Mouse (Mus musculus): Measurements from ENCODE around the gene Mfsd4a.
A peak's percentile ranks its signal among the peaks of the same experiment; 100 is the strongest.

Gene Mfsd4a

DNA sequence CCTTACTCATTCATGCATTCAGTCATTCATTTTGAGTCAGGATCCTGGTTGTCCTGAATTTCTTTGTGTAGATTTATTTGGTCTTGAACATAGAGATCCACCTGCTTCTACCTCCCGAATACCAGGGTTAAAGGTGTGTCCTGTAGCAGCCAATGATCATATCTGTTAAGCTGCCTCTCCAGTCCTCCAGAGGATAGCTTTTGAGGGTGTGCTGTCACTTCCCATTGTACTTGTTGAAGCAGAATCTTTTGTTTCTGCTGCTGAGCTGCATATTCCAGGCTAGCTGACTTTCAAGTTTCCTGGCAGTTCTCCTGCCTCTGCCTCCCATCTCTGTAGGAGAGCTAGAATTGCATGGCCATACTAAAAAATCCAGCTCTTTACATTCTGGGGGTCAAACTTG is 51.2 kb downstream of the Mfsd4a start:
- no peak for DNase-seq (ENCODE audit: low spot score)

- no peak for DNase-seq (ENCODE audit: low spot score)
These were observed 53.1 kb downstream of the Mfsd4a start for GRCm38 (mm10) chr1:132014800-132015199.

DNA sequence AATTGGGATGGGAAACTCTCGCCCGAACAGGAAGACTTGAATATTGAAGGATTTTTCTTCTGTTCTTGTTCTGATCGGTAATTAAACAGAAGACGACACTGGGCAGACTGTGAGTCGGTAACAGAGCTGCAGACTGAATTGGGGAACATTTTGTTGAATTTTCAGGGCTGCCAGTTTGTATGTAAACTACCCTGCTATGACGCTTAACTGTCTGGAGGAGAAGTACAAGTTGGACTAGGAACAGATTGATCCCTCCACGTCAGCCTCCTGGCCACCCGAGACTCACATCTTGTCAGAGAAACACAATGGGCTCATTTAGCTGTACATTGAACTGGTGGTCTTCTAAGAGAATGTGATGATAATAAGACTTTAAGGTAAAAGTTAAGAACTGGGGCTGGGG is 55.0 kb downstream of the Mfsd4a start:
- DNase-seq (ENCODE audit: low spot score), result no peak

DNA sequence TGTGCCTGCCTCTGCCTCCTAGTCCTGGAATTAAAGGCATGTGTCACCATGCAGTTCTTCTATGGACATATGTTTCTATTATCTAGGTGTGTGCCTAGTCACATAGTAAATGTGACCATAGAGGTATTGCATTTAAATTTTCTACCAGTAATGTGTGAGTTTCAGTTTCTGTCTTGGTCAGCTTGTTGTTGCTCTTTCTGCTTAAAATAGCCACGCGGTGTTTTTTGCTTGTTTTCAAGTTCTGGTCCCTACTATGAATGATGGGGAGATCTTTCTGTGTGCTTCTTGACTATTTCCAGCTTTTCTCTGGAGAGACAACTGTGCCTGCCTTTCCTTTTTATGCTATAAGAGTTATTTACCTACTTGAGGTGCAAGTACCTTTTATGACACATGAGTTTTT is 56.1 kb downstream of the Mfsd4a start:
- DNase-seq (ENCODE audit: low spot score), result no peak

DNA sequence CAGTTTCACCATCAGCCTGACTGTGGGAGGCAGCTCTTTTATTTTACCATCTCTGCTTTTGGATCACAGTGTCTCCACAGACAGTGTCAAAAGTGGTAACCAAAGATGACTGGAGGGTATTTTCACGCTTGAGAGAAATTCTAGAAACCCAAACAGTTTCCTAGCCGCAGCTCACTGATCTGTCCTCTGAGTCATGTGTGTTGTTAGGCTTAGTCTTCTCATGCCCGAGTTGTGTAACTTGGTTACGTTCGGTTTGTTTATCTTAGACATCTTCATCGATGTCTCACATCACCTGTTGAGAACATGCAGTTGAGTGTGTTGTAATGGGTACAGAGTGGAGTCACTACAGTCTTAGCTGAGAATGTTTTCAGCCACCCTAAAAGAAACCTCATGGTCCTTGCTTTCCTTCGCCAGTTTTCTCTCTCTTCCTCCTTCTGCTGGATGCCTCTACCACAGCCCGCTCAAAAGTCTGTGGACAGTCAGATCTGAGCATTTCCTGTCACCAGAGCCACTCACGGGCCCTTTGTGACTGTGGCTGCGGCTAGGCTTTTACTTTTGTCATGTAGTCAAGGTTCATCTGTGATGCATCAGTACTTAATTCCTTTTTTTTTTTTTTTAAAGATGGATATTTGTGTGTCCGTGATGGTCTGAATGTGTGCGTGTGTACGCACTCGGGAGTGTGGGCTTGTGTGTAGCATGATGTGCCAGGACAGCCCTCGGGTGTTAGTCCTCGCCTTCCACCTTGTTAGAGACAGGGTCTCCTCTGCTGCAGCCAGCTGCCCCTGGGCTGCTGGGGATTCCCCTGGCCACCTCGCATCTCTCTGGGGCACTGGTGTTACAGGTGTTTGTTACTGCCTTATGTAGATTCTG is 57.0 kb downstream of the Mfsd4a start:
- DNase-seq (ENCODE audit: low spot score), result no peak

DNA sequence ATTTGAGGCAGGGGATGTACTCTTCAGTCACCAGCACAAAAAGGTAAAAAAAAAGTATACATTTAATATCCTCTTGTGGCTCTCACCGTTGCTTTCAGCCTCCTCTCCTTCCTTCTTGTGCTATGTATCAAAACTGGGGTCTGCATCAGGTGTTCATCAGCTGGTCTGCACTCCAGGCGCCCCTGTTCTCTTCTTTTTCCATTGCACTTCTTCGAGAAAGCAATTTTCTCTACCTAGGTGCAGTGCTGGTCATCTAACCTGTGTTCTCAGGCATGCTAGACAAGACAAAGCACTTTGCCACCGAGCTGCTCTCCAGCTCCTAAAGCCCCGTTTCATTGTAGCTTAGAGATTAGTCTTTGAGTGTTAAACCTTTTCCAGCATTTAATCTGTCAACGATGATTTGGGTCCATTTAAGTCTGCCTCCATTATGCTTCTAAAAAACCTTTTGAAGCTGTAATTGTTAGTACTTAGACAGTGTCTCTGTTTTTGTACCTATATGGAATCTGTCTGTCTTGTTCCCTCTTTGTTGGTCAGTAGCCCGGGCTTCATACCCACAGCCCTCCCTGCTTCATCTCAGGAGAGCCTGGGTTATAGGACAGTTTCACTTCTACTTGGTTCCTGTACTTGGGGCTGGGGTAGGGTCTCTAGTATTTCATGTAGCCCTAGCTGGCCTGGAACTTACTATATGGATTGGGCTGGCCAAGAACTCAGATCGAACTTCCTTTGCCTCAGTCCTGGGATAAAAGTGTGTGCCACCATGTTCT is 58.8 kb downstream of the Mfsd4a start:
- no peak for DNase-seq (ENCODE audit: low spot score)

GRCm38 (mm10) chr1:132007828-132008827 is 59.7 kb downstream of the Mfsd4a start:
- DNase-seq (ENCODE audit: low spot score), result peak; percentile 84

GRCm38 (mm10) chr1:132007282-132007815 is 60.5 kb downstream of the Mfsd4a start, which contains the start of gene Elk4:
Elk4 (plus strand) TSS chr1:132007607.
- DNase-seq (ENCODE audit: low spot score), result peak; percentile 89

DNA sequence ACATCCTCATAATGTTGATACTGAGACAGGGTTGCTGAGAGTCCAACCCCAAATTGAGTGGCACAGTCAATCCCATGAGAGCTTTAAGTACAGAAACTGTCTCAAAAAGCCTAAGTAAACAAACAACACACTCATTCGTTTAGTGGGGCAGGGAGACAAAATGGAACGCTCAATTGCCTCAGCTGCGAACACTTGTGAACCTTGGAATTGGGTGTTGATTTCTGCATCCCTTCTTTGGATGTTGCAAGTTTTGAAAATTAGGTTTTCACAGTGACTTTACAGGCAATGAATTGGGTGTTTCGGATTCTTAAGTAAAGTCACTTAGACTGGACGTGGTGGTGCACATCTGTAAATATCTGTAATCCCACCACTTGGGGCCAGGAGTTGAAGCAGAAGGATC is 61.1 kb downstream of the Mfsd4a start:
- no peak for DNase-seq (ENCODE audit: low spot score)

GRCm38 (mm10) chr1:132006046-132006445 is 61.8 kb downstream of the Mfsd4a start:
- DNase-seq (ENCODE audit: low spot score), result no peak

DNA sequence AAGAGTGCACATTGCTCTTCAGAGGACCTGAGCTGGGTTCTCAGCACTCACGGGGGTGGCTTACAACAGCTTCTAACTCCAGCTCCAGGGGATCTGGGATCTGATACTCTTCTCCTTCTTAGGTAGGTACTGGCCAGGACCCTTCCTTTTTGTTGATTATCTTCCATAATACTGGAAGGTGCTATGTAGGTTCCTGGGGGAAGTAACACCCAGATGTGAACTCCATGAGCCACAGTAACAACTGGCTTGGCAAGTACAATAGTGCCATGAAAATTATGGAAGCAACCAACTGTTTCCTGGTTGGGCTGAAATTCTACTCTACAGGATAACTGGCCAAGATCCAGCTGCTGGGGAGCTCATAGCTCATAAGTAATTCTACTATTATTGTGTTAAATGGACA is 62.4 kb downstream of the Mfsd4a start:
- no peak for DNase-seq (ENCODE audit: low spot score)

- DNase-seq (ENCODE audit: low spot score), result no peak
These were observed 63.2 kb downstream of the Mfsd4a start for GRCm38 (mm10) chr1:132004574-132005180.

DNA sequence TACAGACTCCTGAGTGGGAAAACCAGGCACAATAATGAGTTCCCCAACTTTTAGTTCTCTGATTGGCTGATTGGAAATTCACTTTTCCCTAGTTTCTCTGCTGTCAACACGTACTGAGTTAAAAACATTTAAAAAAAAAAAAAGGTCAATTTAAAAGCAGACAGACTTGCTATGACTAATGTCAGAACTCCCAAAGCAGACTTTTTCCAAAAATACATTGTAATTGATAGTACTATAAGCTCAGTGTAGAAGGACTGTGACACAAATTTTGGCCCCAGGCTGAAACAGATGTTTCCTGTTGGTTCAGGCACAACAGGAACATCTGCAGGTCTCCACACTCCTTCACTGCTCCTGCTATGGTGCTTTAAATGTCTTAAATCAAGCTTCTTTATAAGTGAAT is 64.0 kb downstream of the Mfsd4a start:
- no peak for DNase-seq (ENCODE audit: low spot score)

DNA sequence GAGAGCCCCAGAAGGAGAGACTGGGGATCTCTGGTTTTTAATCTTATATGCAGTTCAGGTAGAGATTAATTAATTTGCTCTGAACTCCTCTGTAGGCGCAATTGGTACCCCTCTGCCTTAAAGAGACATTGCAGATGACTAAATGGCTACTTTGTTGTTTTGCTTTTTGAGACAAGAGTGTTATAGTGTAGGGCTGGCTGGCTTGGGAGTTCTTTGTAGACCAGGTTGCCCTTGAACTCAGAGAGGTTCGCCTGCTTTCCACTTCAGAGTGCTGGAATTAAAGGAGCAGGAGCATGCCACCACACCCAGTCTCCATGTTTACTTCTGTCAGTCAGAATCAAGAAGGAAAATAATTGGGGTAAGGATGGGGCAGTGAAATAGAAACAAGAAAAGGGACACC is 64.8 kb downstream of the Mfsd4a start:
- DNase-seq (ENCODE audit: low spot score), result no peak

GRCm38 (mm10) chr1:132001880-132002330 is 66.0 kb downstream of the Mfsd4a start:
- DNase-seq (ENCODE audit: low spot score), result no peak

DNA sequence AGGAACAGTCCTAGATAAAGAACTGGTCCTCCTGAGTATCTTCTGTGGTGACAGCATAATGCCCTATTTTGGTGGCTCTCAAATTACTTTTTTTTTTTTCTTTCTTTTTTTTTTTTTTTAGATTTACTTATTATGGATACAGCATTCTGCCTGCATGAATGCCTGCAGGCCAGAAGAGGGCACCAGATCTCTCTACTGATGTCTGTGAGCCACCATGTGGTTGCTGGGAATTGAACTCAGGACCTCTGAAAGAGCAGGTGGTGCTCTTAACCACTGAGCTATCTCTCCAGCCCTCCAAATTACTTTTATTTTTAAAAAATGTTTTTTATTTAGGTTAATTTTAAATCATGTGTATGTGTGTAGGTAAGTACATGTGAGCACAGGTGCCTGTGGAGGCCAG is 67.4 kb downstream of the Mfsd4a start:
- no peak for DNase-seq (ENCODE audit: low spot score)

- peak; percentile 58 for DNase-seq (ENCODE audit: low spot score)
These were observed 72.8 kb downstream of the Mfsd4a start for GRCm38 (mm10) chr1:131995062-131995461.

- no peak for DNase-seq (ENCODE audit: low spot score)
These were observed 74.5 kb downstream of the Mfsd4a start for GRCm38 (mm10) chr1:131993169-131994040.

GRCm38 (mm10) chr1:131992561-131993001 is 75.3 kb downstream of the Mfsd4a start:
- no peak for DNase-seq (ENCODE audit: low spot score)
